Comparison of ENCODE assay signal across 20 mouse cellular contexts in genomic region chr6:23255161-23255560, GRCm38 (mm10). TPM values are rescaled to one million over a fixed set of nuclear protein-coding genes. Genes with fewer than 3 reads are reported as not detected.
"Had no signal": no experiment of that assay in that cellular context is flagged by ENCODE, and none has a peak within 500 bp of the region (broad histone marks: within the 10 kb centered on the region; RNA-seq: fewer than 3 reads in every experiment).

No protein-coding gene starts in this region.

- H3K36me3 ChIP-seq: kidney, embryonic 15.5 days; limb, embryonic 15.5 days; liver, embryonic 12.5 days; midbrain, embryonic 12.5 days; neural tube, embryonic 12.5 days; stomach, embryonic 15.5 days had no signal

- H3K9me3 ChIP-seq: kidney, embryonic 15.5 days; limb, embryonic 15.5 days; liver, embryonic 12.5 days; midbrain, embryonic 12.5 days; neural tube, embryonic 12.5 days; stomach, embryonic 15.5 days had no signal

- H3K4me1 ChIP-seq: liver, embryonic 12.5 days had no signal

- H3K4me2 ChIP-seq: kidney, embryonic 15.5 days; limb, embryonic 15.5 days; liver, embryonic 12.5 days; lung, embryonic 14.5 days; midbrain, embryonic 12.5 days; neural tube, embryonic 12.5 days; stomach, embryonic 15.5 days had no signal

- H3K9ac ChIP-seq: kidney, embryonic 15.5 days; limb, embryonic 15.5 days; liver, embryonic 12.5 days; lung, embryonic 14.5 days; midbrain, embryonic 12.5 days; neural tube, embryonic 12.5 days; stomach, embryonic 15.5 days had no signal

- ATAC-seq: liver, embryonic 12.5 days had no signal

- H3K4me3 ChIP-seq: kidney, embryonic 15.5 days; limb, embryonic 15.5 days; liver, embryonic 12.5 days; midbrain, embryonic 12.5 days; myocyte; neural tube, embryonic 12.5 days; stomach, embryonic 15.5 days had no signal

- H3K27ac ChIP-seq: kidney, embryonic 15.5 days; limb, embryonic 15.5 days; liver, embryonic 12.5 days; midbrain, embryonic 12.5 days; neural tube, embryonic 12.5 days; stomach, embryonic 15.5 days had no signal

- DNase-seq: kidney, adult 2 months; kidney, postnatal 14 days; left cerebral cortex, postnatal 4 days; lung, embryonic 14.5 days; lung, postnatal 10 days; lung, postnatal 4 days; thymus, adult 2 months; thymus, postnatal 25 days had no signal

RNA-seq across cellular contexts. Expression of gene Fezf1, which starts 7.0 kb away (rescaled TPM):
- total RNA-seq: layer of hippocampus, postnatal 14 days; megakaryocyte, adult 5-6 weeks had no signal
- polyA plus RNA-seq: kidney, adult 2 months; kidney, embryonic 15.5 days; limb, embryonic 15.5 days; liver, embryonic 12.5 days; liver, embryonic 16.5 days; lung, embryonic 14.5 days; myocyte; neural tube, embryonic 12.5 days; spleen, adult 2 months; stomach, embryonic 15.5 days; urinary bladder, adult 2 months had no signal
